Mouse (Mus musculus) midbrain, postnatal 0 days (tissue): Measurements from ENCODE around the gene Vangl2. TPM values are rescaled to one million over a fixed set of nuclear protein-coding genes. Genes with fewer than 3 reads are reported as not detected.

Experiments
- ATAC-seq: fragments of 200-750 bp; cut with Nextera tagmentation; 2 replicates; pipeline ENCODE4 v1.8.0; 2017; ENCODE audit warnings: moderate number of reproducible peaks, mild to moderate bottlenecking, moderate TSS enrichment, moderate library complexity; ENCODE audit not compliant: low FRiP score
- DNase-seq: peaks from one replicate; pipeline ENCODE4 v3.0.0-alpha.2; 2015; ENCODE audit warnings: low spot score
- H3K27ac ChIP-seq: fragments of 300-500 bp; sonication (generic); 2 replicates; pipeline ENCODE4 v1.5.1; 2014; ENCODE audit warnings: low read depth, mild to moderate bottlenecking, low read length, mixed read lengths
- H3K27me3 ChIP-seq: fragments of 300-500 bp; sonication (generic); 2 replicates; pipeline ENCODE4 v1.6.1; 2014; ENCODE audit warnings: low read length, control low read depth, mixed read lengths; ENCODE audit not compliant: insufficient read depth
- H3K36me3 ChIP-seq: fragments of 300-500 bp; sonication (generic); 2 replicates; pipeline ENCODE4 v1.6.1; 2014; ENCODE audit warnings: low read length, control low read depth, mixed read lengths; ENCODE audit not compliant: insufficient read depth
- H3K4me1 ChIP-seq: fragments of 300-500 bp; sonication (generic); 2 replicates; pipeline ENCODE4 v1.6.1; 2014; ENCODE audit warnings: mild to moderate bottlenecking, control low read depth, antibody characterized with exemption, low read length, mixed read lengths; ENCODE audit not compliant: insufficient read depth
- H3K4me2 ChIP-seq: fragments of 300-500 bp; sonication (generic); 2 replicates; pipeline ENCODE4 v1.6.1; 2014; ENCODE audit warnings: low read depth, mild to moderate bottlenecking, low read length, mixed read lengths; ENCODE audit not compliant: poor library complexity, severe bottlenecking
- H3K4me3 ChIP-seq: fragments of 300-500 bp; sonication (generic); 2 replicates; pipeline ENCODE4 v1.5.1; 2014; ENCODE audit warnings: low read depth, mild to moderate bottlenecking, low read length, moderate library complexity
- H3K9ac ChIP-seq: fragments of 300-500 bp; sonication (generic); replicated peaks from 2 replicates; pipeline ENCODE4 v1.6.1; 2014; ENCODE audit warnings: mild to moderate bottlenecking, low read length, moderate library complexity, mixed read lengths; ENCODE audit not compliant: poor library complexity, severe bottlenecking
- H3K9me3 ChIP-seq: fragments of 300-500 bp; sonication (generic); 2 replicates; pipeline ENCODE4 v1.6.1; 2016; ENCODE audit warnings: low read length, control low read depth
- CTCF ChIP-seq: IDR thresholded peaks from 2 replicates; pipeline ENCODE4 v1.5.1; 2016; ENCODE audit warnings: antibody characterized with exemption, mild to moderate bottlenecking
- WGBS: fragments of 180-500 bp; shearing (Covaris S2); extraction: QIAGEN DNeasy Blood & Tissue Kit; methylation state at CpG from one replicate; pipeline ENCODE4 v1.1.7; 2014; 5-methylcytosine and 5-hydroxymethylcytosine counted together
- polyA plus RNA-seq: library from polyadenylated mRNA; unstranded; fragments of >200 nt; fragmentation: Nextera tagmentation; extraction: Ambion mirVana; gene quantifications from 2 replicates; pipeline ENCODE4 v1.2.1, GENCODE M21; 2015
- total RNA-seq: library from RNA; depleted of rRNA; stranded (reverse); fragments of >200 nt; gene quantifications from 2 replicates; pipeline ENCODE4 v1.2.3, GENCODE M21; 2014

Gene Vangl2
- total and polyA plus RNA-seq, 2 experiments from 2014 or later = 44.2 to 85.8 TPM

GRCm38 (mm10) chr1:172048241-172048734, 20.0 kb upstream of the Vangl2 start:
- peak; percentile 68 for ATAC-seq
- peak; percentile 72 for DNase-seq
- no peaks in the 10 kb centered on the region for H3K9me3 ChIP-seq
- H3K27ac ChIP-seq = peak overlapping the region; percentile 43
- no peaks in the 10 kb centered on the region for H3K36me3 ChIP-seq
- H3K4me1 ChIP-seq = no peaks in the 10 kb centered on the region
- H3K9ac ChIP-seq = 0 out of 2 replicates have a peak overlapping the region, but pooled peaks have one; percentile 24
- H3K4me2 ChIP-seq = peak overlapping the region; percentile 22
- no peak for TF ChIP-seq CTCF
- H3K27me3 ChIP-seq = no peaks in the 10 kb centered on the region
- 23% methylated on average over 6 of the region's 6 CpGs for WGBS
- H3K4me3 ChIP-seq = no peak overlapping the region

GRCm38 (mm10) chr1:172046938-172047337, 18.7 kb upstream of the Vangl2 start:
- no peaks in the 10 kb centered on the region for H3K36me3 ChIP-seq
- peak; percentile 90 for TF ChIP-seq CTCF
- no peaks in the 10 kb centered on the region for H3K27me3 ChIP-seq
- no peak overlapping the region for H3K4me2 ChIP-seq
- H3K4me1 ChIP-seq = no peaks in the 10 kb centered on the region
- no peak overlapping the region for H3K4me3 ChIP-seq
- DNase-seq (peak; percentile 89), ATAC-seq (peak; percentile 35; the same call in 1 of the 2 replicates)
- H3K9ac ChIP-seq = no peak overlapping the region
- H3K9me3 ChIP-seq = no peaks in the 10 kb centered on the region
- 9% methylated on average over 5 of the region's 5 CpGs for WGBS
- no peak overlapping the region for H3K27ac ChIP-seq

GRCm38 (mm10) chr1:172046410-172046809, 18.2 kb upstream of the Vangl2 start:
- Histone ChIP-seq H3K4me2 (no peak overlapping the region), H3K4me3 (no peak overlapping the region), H3K9me3 (no peaks in the 10 kb centered on the region), H3K36me3 (no peaks in the 10 kb centered on the region), H3K4me1 (no peaks in the 10 kb centered on the region), H3K27ac (no peak overlapping the region), H3K27me3 (no peaks in the 10 kb centered on the region), H3K9ac (no peak overlapping the region)
- no peak for DNase-seq
- 72% methylated on average over 8 of the region's 8 CpGs for WGBS
- no peak for TF ChIP-seq CTCF
- no peak for ATAC-seq

- ATAC-seq (no peak), DNase-seq (no peak)
- Histone ChIP-seq H3K4me3 (no peak overlapping the region), H3K27me3 (no peaks in the 10 kb centered on the region), H3K36me3 (no peaks in the 10 kb centered on the region), H3K9ac (no peak overlapping the region), H3K4me1 (peaks cover 9% of the 10 kb centered on the region; the same call in 1 of the 2 replicates), H3K4me2 (no peak overlapping the region), H3K9me3 (no peaks in the 10 kb centered on the region), H3K27ac (no peak overlapping the region)
- no peak for TF ChIP-seq CTCF
- WGBS = 93% methylated on average over 2 of the region's 2 CpGs
Measured at GRCm38 (mm10) chr1:172029914-172030313, 1.7 kb upstream of the Vangl2 start.

GRCm38 (mm10) chr1:172027809-172028102, 488 bp downstream of the Vangl2 start:
- Histone ChIP-seq H3K4me1 (peaks cover 17% of the 10 kb centered on the region), H3K27ac (peak overlapping the region; percentile 96), H3K4me3 (peak overlapping the region; percentile 94), H3K27me3 (no peaks in the 10 kb centered on the region), H3K9me3 (no peaks in the 10 kb centered on the region), H3K4me2 (peak overlapping the region; percentile 87), H3K9ac (peak overlapping the region; percentile 94), H3K36me3 (no peaks in the 10 kb centered on the region)
- TF ChIP-seq CTCF = no peak
- ATAC-seq (peak; percentile 12; the same call in 1 of the 2 replicates), DNase-seq (peak; percentile 33)
- 8% methylated on average over 10 of the region's 10 CpGs for WGBS

GRCm38 (mm10) chr1:172027010-172027808, 1.0 kb downstream of the Vangl2 start:
- Histone ChIP-seq H3K9ac (peak overlapping the region; percentile 94), H3K27ac (peak overlapping the region; percentile 96), H3K27me3 (no peaks in the 10 kb centered on the region), H3K9me3 (no peaks in the 10 kb centered on the region), H3K4me3 (peak overlapping the region; percentile 94), H3K4me1 (peaks cover 19% of the 10 kb centered on the region), H3K4me2 (peak overlapping the region; percentile 87), H3K36me3 (no peaks in the 10 kb centered on the region)
- TF ChIP-seq CTCF = 0 out of 2 replicates have a peak, but pooled peaks have one; percentile 6
- 0% methylated on average over 45 of the region's 54 CpGs for WGBS
- DNase-seq (peak; percentile 92), ATAC-seq (peak; percentile 86)
